Comparison of ENCODE assay signal across 22 mouse cellular contexts in the genomic region with DNA sequence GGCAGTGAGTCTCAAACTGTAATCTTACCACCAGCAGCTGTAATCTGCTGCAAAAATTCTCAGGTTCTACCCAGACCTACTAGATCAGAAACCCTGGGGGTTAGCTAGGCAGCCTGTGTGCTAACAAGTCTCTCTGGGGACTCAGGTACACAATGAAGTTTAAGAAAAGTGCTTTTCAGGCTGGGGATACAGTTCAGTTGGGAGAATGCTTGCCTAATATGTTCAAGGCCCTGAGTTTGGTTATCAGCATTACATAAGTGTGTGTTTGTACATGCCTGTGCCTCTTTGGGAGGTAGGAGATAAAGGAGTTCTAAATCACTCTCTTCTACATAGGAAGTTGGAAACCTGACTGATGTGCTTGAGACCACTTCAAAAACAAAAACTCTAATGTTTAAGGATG. TPM values are rescaled to one million over a fixed set of nuclear protein-coding genes. Genes with fewer than 3 reads are reported as not detected.
DNase-seq lines count a peak whose midpoint lies in the region; ATAC-seq and TF ChIP-seq lines count a peak whose summit lies in the region.
"Had no signal": no experiment of that assay in that cellular context is flagged by ENCODE, and none has a peak within 500 bp of the region (broad histone marks: within the 10 kb centered on the region; RNA-seq: fewer than 3 reads in every experiment).

No protein-coding gene starts in this region.

- no peaks in the 10 kb centered on the region for H3K27me3 ChIP-seq in embryonic facial prominence, embryonic 14.5 days (replicated peaks; ENCODE audit: control insufficient read depth, insufficient read depth, low read length)
- no peaks in the 10 kb centered on the region for H3K27me3 ChIP-seq in embryonic facial prominence, embryonic 10.5 days (replicated peaks; ENCODE audit: low read depth, poor library complexity, severe bottlenecking)
- no peaks in the 10 kb centered on the region for H3K27me3 ChIP-seq in liver, adult 2 months (ENCODE audit: control insufficient read depth, insufficient read depth, low read length)
- no peaks in the 10 kb centered on the region for H3K27me3 ChIP-seq in liver, postnatal 0 days (ENCODE audit: insufficient read depth, low read length)
- H3K27me3 ChIP-seq: CH12.LX; embryonic facial prominence, embryonic 13.5 days; forebrain, embryonic 13.5 days; forebrain, embryonic 15.5 days; Patski had no signal

- no peak for TF ChIP-seq CTCF in liver, adult 2 months (IDR thresholded peaks at IDR 0.05; ENCODE audit: low read depth, low read length)
- no peak for TF ChIP-seq CTCF in liver, postnatal 0 days (IDR thresholded peaks at IDR 0.05; ENCODE audit: low read depth)

- H3K4me3 ChIP-seq in embryonic facial prominence, embryonic 14.5 days (ENCODE audit: low read depth, low read length): no peak overlapping the region
- no peak overlapping the region for H3K4me3 ChIP-seq in embryonic facial prominence, embryonic 10.5 days
- no peak overlapping the region for H3K4me3 ChIP-seq in liver, adult 2 months (ENCODE audit: insufficient read depth, low read depth, low read length)
- no peak overlapping the region for H3K4me3 ChIP-seq in liver, postnatal 0 days (ENCODE audit: low read depth, low read length)
- H3K4me3 ChIP-seq: embryonic facial prominence, embryonic 13.5 days; forebrain, embryonic 13.5 days; forebrain, embryonic 15.5 days had no signal

- H3K36me3 ChIP-seq in embryonic facial prominence, embryonic 14.5 days (ENCODE audit: control insufficient read depth, insufficient read depth, low read length): peaks cover 34% of the 10 kb centered on the region
- H3K36me3 ChIP-seq in embryonic facial prominence, embryonic 10.5 days (replicated peaks): peaks cover 46% of the 10 kb centered on the region
- H3K36me3 ChIP-seq in liver, adult 2 months (ENCODE audit: control insufficient read depth, insufficient read depth, low read length): peaks cover 23% of the 10 kb centered on the region
- H3K36me3 ChIP-seq in liver, postnatal 0 days (replicated peaks; ENCODE audit: insufficient read depth, low read length): peaks cover 19% of the 10 kb centered on the region

- no peak overlapping the region for H3K9ac ChIP-seq in embryonic facial prominence, embryonic 14.5 days (ENCODE audit: low read depth, low read length)
- H3K9ac ChIP-seq in liver, adult 2 months (ENCODE audit: low read depth, low read length): no peak overlapping the region
- no peak overlapping the region for H3K9ac ChIP-seq in liver, postnatal 0 days (replicated peaks)
- H3K9ac ChIP-seq: embryonic facial prominence, embryonic 13.5 days; forebrain, embryonic 13.5 days; forebrain, embryonic 15.5 days; forebrain, postnatal 0 days had no signal

- TF ChIP-seq EP300 in liver, postnatal 0 days (IDR thresholded peaks at IDR 0.05; ENCODE audit: low read depth): no peak

- no peak overlapping the region for H3K4me2 ChIP-seq in embryonic facial prominence, embryonic 14.5 days (ENCODE audit: low read depth, low read length)
- no peak overlapping the region for H3K4me2 ChIP-seq in liver, postnatal 0 days (ENCODE audit: low read depth, low read length)
- H3K4me2 ChIP-seq: embryonic facial prominence, embryonic 13.5 days; forebrain, embryonic 13.5 days; forebrain, embryonic 15.5 days had no signal

- no peak for TF ChIP-seq POLR2A in liver, adult 2 months (IDR thresholded peaks at IDR 0.05; ENCODE audit: extremely low read depth, insufficient read depth, low read length)

- peak; percentile 21 for DNase-seq in adrenal gland, adult 2 months
- DNase-seq in adrenal gland, postnatal 10 days: no peak
- peak; percentile 9 for DNase-seq in embryonic facial prominence, embryonic 14.5 days (ENCODE audit: low spot score)
- DNase-seq in embryonic facial prominence, embryonic 10.5 days (ENCODE audit: low spot score): no peak
- DNase-seq in liver, adult 2 months (ENCODE audit: extremely low read depth, low read depth, low spot score): peak; percentile 67
- DNase-seq in liver, postnatal 0 days: no peak
- DNase-seq: adrenal gland, postnatal 36 days; B cell, adult 2 months; cerebellum, adult 11-12 months; cerebellum, adult 2 months; cerebellum, adult 9-10 months; cerebellum, postnatal 10 days; cerebellum, postnatal 25 days; forebrain, postnatal 0 days had no signal

- H3K4me1 ChIP-seq in embryonic facial prominence, embryonic 14.5 days (ENCODE audit: control insufficient read depth, insufficient read depth, low read length): no peaks in the 10 kb centered on the region
- no peaks in the 10 kb centered on the region for H3K4me1 ChIP-seq in embryonic facial prominence, embryonic 10.5 days
- H3K4me1 ChIP-seq in liver, adult 2 months (ENCODE audit: control insufficient read depth, insufficient read depth, low read length): peaks cover 11% of the 10 kb centered on the region
- H3K4me1 ChIP-seq in liver, postnatal 0 days (ENCODE audit: insufficient read depth): peaks cover 3% of the 10 kb centered on the region
- H3K4me1 ChIP-seq: embryonic facial prominence, embryonic 13.5 days; forebrain, embryonic 13.5 days; forebrain, embryonic 15.5 days had no signal

- no peak overlapping the region for H3K27ac ChIP-seq in embryonic facial prominence, embryonic 14.5 days (replicated peaks; ENCODE audit: low read depth, low read length)
- no peak overlapping the region for H3K27ac ChIP-seq in embryonic facial prominence, embryonic 10.5 days (replicated peaks)
- peak overlapping the region; percentile 71 for H3K27ac ChIP-seq in liver, adult 2 months (replicated peaks; ENCODE audit: insufficient read depth, low read depth, low read length)
- no peak overlapping the region for H3K27ac ChIP-seq in liver, postnatal 0 days (ENCODE audit: low read depth)
- H3K27ac ChIP-seq: embryonic facial prominence, embryonic 13.5 days; forebrain, embryonic 13.5 days; forebrain, embryonic 15.5 days had no signal

- H3K79me2 ChIP-seq in liver, adult 2 months (ENCODE audit: control insufficient read depth, insufficient read depth, low read length): no peaks in the 10 kb centered on the region

- H3K9me3 ChIP-seq in embryonic facial prominence, embryonic 14.5 days (ENCODE audit: control insufficient read depth, low read length): no peaks in the 10 kb centered on the region
- H3K9me3 ChIP-seq in embryonic facial prominence, embryonic 10.5 days: no peaks in the 10 kb centered on the region
- H3K9me3 ChIP-seq in liver, postnatal 0 days (ENCODE audit: low read length): no peaks in the 10 kb centered on the region
- H3K9me3 ChIP-seq: embryonic facial prominence, embryonic 13.5 days; forebrain, embryonic 13.5 days; forebrain, embryonic 15.5 days; G1E had no signal

- no peak for ATAC-seq in embryonic facial prominence, embryonic 14.5 days (ENCODE audit: low read depth)
- no peak for ATAC-seq in liver, postnatal 0 days
- ATAC-seq: activated CD4-positive, CD25-positive, alpha-beta regulatory T cell, adult 4 months; CD4-positive, CD25-positive, alpha-beta regulatory T cell, adult 4 months; forebrain, embryonic 13.5 days; forebrain, embryonic 15.5 days; forebrain, postnatal 0 days; Patski had no signal

RNA-seq across cellular contexts. Expression of a gene that starts 12.0 kb away (rescaled TPM):
- 10 to 100 TPM; 36.3 to 38.6 TPM for total RNA-seq in adrenal gland, adult 2 months (2021)
- polyA plus RNA-seq in adrenal gland, adult 2 months (2012; rRNA removed): 44.1 and 50.9 TPM in 2 replicates
- total RNA-seq in adrenal gland, postnatal 10 days (2021): 10 to 100 TPM; 35.7 to 36.9 TPM
- 25.6 and 26.4 TPM in 2 replicates for polyA plus RNA-seq in embryonic facial prominence, embryonic 14.5 days (2014; fragmentation: Nextera tagmentation; extraction: Ambion mirVana)
- polyA plus RNA-seq in embryonic facial prominence, embryonic 10.5 days (2016; fragmentation: Nextera tagmentation; extraction: Ambion mirVana): 11.5 and 12.6 TPM in 2 replicates
- 38.4 and 38.8 TPM in 2 replicates for total RNA-seq in liver, adult 2 months (2014; rRNA removed)
- 40.4 and 52.4 TPM in 2 replicates for polyA plus RNA-seq in liver, adult 2 months (2012; rRNA removed)
- polyA plus RNA-seq in liver, postnatal 0 days (2015; fragmentation: Nextera tagmentation; extraction: Ambion mirVana): 4.8 and 4.9 TPM in 2 replicates

Comparison
In these comparisons a context has a peak if more than half of its experiments do, and no peak if none do; other contexts are left out.
1. DNase-seq: peak in adrenal gland, adult 2 months (single experiment), embryonic facial prominence, embryonic 14.5 days (single experiment) and liver, adult 2 months (single experiment); none in adrenal gland, postnatal 10 days (single experiment), embryonic facial prominence, embryonic 10.5 days (single experiment) and liver, postnatal 0 days (single experiment).